Mouse (Mus musculus) midbrain, postnatal 0 days (tissue): ENCODE results near the gene Vav1. TPM values are rescaled to one million over a fixed set of nuclear protein-coding genes. Genes with fewer than 3 reads are reported as not detected.
"Not testable (repeated sequence)": the region's sequence is repeated elsewhere in the genome, so short reads cannot be mapped to it uniquely, and the experiment has no call there.

Experiments used
- ATAC-seq: fragments of 200-750 bp; cut with Nextera tagmentation; 2 replicates; pipeline ENCODE4 v1.8.0; 2017; ENCODE audit warnings: moderate number of reproducible peaks, mild to moderate bottlenecking, moderate TSS enrichment, moderate library complexity; ENCODE audit not compliant: low FRiP score
- DNase-seq: peaks from one replicate; pipeline ENCODE4 v3.0.0-alpha.2; 2015; ENCODE audit warnings: low spot score
- H3K27ac ChIP-seq: fragments of 300-500 bp; sonication (generic); 2 replicates; pipeline ENCODE4 v1.5.1; 2014; ENCODE audit warnings: low read depth, mild to moderate bottlenecking, low read length, mixed read lengths
- H3K27me3 ChIP-seq: fragments of 300-500 bp; sonication (generic); 2 replicates; pipeline ENCODE4 v1.6.1; 2014; ENCODE audit warnings: low read length, control low read depth, mixed read lengths; ENCODE audit not compliant: insufficient read depth
- H3K36me3 ChIP-seq: fragments of 300-500 bp; sonication (generic); 2 replicates; pipeline ENCODE4 v1.6.1; 2014; ENCODE audit warnings: low read length, control low read depth, mixed read lengths; ENCODE audit not compliant: insufficient read depth
- H3K4me1 ChIP-seq: fragments of 300-500 bp; sonication (generic); 2 replicates; pipeline ENCODE4 v1.6.1; 2014; ENCODE audit warnings: mild to moderate bottlenecking, control low read depth, antibody characterized with exemption, low read length, mixed read lengths; ENCODE audit not compliant: insufficient read depth
- H3K4me2 ChIP-seq: fragments of 300-500 bp; sonication (generic); 2 replicates; pipeline ENCODE4 v1.6.1; 2014; ENCODE audit warnings: low read depth, mild to moderate bottlenecking, low read length, mixed read lengths; ENCODE audit not compliant: poor library complexity, severe bottlenecking
- H3K4me3 ChIP-seq: fragments of 300-500 bp; sonication (generic); 2 replicates; pipeline ENCODE4 v1.5.1; 2014; ENCODE audit warnings: low read depth, mild to moderate bottlenecking, low read length, moderate library complexity
- H3K9ac ChIP-seq: fragments of 300-500 bp; sonication (generic); replicated peaks from 2 replicates; pipeline ENCODE4 v1.6.1; 2014; ENCODE audit warnings: mild to moderate bottlenecking, low read length, moderate library complexity, mixed read lengths; ENCODE audit not compliant: poor library complexity, severe bottlenecking
- H3K9me3 ChIP-seq: fragments of 300-500 bp; sonication (generic); 2 replicates; pipeline ENCODE4 v1.6.1; 2016; ENCODE audit warnings: low read length, control low read depth
- CTCF ChIP-seq: IDR thresholded peaks from 2 replicates; pipeline ENCODE4 v1.5.1; 2016; ENCODE audit warnings: antibody characterized with exemption, mild to moderate bottlenecking
- WGBS: fragments of 180-500 bp; shearing (Covaris S2); extraction: QIAGEN DNeasy Blood & Tissue Kit; methylation state at CpG from one replicate; pipeline ENCODE4 v1.1.7; 2014; 5-methylcytosine and 5-hydroxymethylcytosine counted together
- polyA plus RNA-seq: library from polyadenylated mRNA; unstranded; fragments of >200 nt; fragmentation: Nextera tagmentation; extraction: Ambion mirVana; gene quantifications from 2 replicates; pipeline ENCODE4 v1.2.1, GENCODE M21; 2015
- total RNA-seq: library from RNA; depleted of rRNA; stranded (reverse); fragments of >200 nt; gene quantifications from 2 replicates; pipeline ENCODE4 v1.2.3, GENCODE M21; 2014

Gene Vav1
- total and polyA plus RNA-seq, 2 experiments from 2014 or later: 1.7 to 2.7 TPM

DNA sequence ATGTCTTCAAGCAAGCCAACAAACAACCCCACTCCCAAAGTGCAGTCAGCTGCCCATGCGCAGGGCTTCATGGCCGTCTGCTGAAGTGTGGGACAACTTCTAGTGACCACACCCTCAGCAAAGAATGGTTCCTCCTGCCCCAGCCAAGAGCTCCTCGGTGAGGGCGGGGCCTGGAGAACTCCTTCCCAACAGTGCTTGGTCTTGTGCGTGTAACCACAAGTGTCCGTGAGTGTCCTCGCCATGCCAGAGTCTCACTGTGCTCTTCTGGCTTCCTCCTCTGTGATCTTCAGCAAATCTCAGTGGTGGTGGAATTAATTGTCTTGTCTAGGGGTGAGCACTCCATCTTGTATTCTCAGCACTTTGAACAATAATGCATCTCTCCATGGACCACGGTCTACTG lies 52.1 kb downstream of the Vav1 start:
- H3K27me3 ChIP-seq: no peaks in the 10 kb centered on the region; the same call in 1 of the 2 replicates
- no peaks in the 10 kb centered on the region for H3K36me3 ChIP-seq
- ATAC-seq: no peak
- H3K4me1 ChIP-seq: no peaks in the 10 kb centered on the region
- no peaks in the 10 kb centered on the region for H3K9me3 ChIP-seq
- H3K9ac ChIP-seq: no peak overlapping the region
- no peak overlapping the region for H3K27ac ChIP-seq
- WGBS: 94% methylated on average over 8 of the region's 8 CpGs
- no peak overlapping the region for H3K4me2 ChIP-seq
- H3K4me3 ChIP-seq: no peak overlapping the region
- TF ChIP-seq CTCF: no peak
- no peak for DNase-seq

DNA sequence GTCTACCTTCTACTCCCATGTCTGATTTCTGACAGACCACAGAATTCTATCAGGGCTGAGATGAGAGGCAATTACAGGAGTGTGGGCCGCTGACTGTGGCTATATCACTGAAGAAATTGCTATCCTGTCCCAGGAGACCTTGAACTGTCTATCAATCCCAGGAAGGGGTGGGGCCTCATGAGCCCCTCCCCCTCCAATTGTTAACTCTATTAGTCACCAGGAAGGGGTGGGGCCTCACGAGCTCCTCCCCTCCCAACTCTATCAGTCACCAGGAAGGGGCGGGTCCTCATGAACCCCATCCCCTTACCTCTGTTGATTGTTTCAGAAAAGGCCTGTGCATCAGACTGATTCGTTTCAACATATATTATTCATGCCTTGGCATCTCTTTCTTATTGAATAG lies 53.3 kb downstream of the Vav1 start:
- no peak overlapping the region for H3K27ac ChIP-seq
- no peak overlapping the region for H3K9ac ChIP-seq
- no peak for DNase-seq
- H3K27me3 ChIP-seq: no peaks in the 10 kb centered on the region; the same call in 1 of the 2 replicates
- no peak overlapping the region for H3K4me3 ChIP-seq
- TF ChIP-seq CTCF: no peak
- H3K36me3 ChIP-seq: no peaks in the 10 kb centered on the region
- H3K4me1 ChIP-seq: no peaks in the 10 kb centered on the region
- H3K4me2 ChIP-seq: no peak overlapping the region
- H3K9me3 ChIP-seq: no peaks in the 10 kb centered on the region
- ATAC-seq: no peak
- WGBS: 85% methylated on average over 4 of the region's 4 CpGs

DNA sequence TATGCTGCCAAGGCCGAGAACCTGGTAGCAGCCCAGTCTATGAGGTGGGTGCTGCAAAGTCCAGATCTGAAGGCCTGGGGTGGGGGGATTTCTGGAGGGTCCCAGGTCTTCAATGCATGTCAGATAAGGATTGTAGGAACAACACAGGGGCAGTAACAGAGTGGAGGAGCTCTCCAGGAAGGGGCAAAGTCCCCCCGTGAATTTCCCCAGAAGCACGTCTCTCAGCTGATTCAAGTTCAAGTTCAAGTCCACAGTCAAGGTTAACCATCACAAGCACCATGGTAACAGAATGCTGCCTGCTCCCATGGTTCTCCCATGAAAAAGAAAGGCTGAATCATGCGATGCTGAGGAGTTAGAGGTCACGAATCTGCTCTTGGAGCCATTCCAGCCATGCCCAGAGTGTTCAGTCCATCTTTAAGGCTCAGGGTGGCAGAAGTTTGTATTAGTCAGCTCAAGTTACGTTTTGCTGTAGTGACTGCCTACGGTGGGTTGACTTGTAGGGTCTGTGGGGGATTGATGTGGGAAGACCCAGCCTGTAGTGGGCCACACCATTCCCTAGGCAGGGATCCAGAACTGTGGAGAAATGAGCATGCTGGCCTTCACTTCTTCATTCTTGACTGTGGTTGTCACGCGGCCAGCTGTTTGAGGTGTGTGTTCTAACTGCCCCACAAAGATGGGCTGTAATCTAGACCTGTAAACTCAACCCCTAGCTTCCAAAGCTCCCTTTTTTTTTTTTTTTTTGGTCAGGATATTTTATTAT lies 55.3 kb downstream of the Vav1 start:
- no peak overlapping the region for H3K4me3 ChIP-seq
- no peaks in the 10 kb centered on the region; the same call in 1 of the 2 replicates for H3K27me3 ChIP-seq
- no peak for DNase-seq
- H3K9me3 ChIP-seq: no peaks in the 10 kb centered on the region
- no peak for TF ChIP-seq CTCF
- 75% methylated on average over 9 of the region's 9 CpGs for WGBS
- no peak overlapping the region for H3K27ac ChIP-seq
- ATAC-seq: no peak
- no peaks in the 10 kb centered on the region for H3K36me3 ChIP-seq
- H3K9ac ChIP-seq: no peak overlapping the region
- H3K4me1 ChIP-seq: no peaks in the 10 kb centered on the region
- H3K4me2 ChIP-seq: 0 out of 2 replicates have a peak overlapping the region, but pooled peaks have one; percentile 0

DNA sequence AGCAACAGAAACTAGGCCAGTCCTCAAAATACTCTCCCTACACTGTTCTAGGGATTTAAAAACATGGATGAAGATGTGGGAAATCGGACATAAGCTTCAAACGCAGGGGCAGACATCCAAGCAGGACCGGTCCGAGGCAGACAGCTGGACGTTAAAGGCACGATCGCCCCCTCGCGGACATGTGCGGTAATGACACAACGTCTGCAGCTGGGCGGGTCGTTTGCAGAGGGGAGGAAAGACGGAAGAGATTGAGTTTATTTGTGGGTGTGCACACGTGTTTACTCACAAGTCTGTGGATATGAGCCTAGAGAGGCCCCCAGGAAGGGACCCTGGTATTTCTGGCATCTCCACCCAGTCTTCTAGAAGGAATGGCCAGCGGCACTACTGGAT lies 55.9 kb downstream of the Vav1 start:
- DNase-seq: peak; percentile 77
- Histone ChIP-seq H3K9ac (no peak overlapping the region), H3K4me2 (0 out of 2 replicates have a peak overlapping the region, but pooled peaks have one; percentile 0), H3K36me3 (no peaks in the 10 kb centered on the region), H3K4me3 (no peak overlapping the region), H3K27me3 (no peaks in the 10 kb centered on the region; the same call in 1 of the 2 replicates), H3K27ac (no peak overlapping the region), H3K4me1 (no peaks in the 10 kb centered on the region), H3K9me3 (no peaks in the 10 kb centered on the region)
- peak; percentile 91 for TF ChIP-seq CTCF
- 7% methylated on average over 16 of the region's 16 CpGs for WGBS
- 0 out of 2 replicates have a peak, but pooled peaks have one; percentile 4 for ATAC-seq

DNA sequence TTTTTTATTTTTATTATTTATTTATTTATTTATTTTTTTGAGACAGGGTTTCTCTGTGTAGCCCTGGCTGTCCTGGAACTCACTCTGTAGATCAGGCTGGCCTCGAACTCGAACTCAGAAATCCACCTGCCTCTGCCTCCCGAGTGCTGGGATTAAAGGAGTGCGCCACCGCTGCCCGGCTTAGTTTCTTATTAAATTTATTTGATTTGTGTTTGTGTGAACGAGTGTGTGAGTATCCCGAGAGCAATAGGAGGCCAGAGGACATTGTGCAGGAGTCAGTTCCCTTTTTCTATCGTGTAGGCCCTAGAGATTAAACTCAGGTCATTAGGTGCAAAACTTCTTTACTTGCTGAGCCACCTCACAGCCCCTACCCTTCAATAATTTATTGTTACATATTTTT lies 56.3 kb downstream of the Vav1 start:
- H3K27ac ChIP-seq, H3K9me3 ChIP-seq, H3K9ac ChIP-seq, H3K27me3 ChIP-seq, DNase-seq, H3K4me1 ChIP-seq, H3K36me3 ChIP-seq, H3K4me3 ChIP-seq, ATAC-seq, H3K4me2 ChIP-seq: not testable (repeated sequence)
- WGBS: 73% methylated on average over 9 of the region's 9 CpGs

DNA sequence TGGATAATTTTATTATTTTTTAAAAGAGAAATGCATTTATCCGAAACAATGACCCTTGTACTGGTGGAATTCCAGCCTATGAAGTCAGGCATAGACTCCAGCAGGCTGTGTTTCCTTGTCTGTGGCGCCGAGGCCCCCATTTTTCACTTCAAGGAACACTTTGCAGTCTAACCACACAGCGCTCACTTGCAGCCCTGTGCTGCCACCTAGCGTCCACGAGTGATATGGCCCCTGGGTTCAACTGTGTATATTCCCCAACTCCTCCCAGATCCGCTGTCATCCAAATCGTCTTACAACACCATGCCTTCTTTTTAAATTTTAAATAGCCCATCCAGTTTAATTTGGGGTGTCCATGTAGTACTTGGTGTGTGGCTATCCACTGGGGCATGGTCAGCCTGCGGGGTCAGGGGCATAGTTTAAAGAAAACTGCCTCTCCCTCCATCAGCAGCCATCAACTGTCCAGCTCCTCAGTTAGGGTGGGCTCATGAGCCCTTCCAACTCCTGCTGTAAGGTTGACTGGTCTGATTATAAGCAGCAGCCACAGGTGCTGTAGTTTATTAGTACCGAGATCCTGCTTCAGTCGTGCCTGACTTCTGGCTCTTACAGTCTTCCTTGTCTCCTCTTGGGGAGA lies 56.9 kb downstream of the Vav1 start:
- Histone ChIP-seq H3K4me1 (no peaks in the 10 kb centered on the region), H3K36me3 (no peaks in the 10 kb centered on the region), H3K4me3 (no peak overlapping the region), H3K9ac (no peak overlapping the region), H3K27ac (no peak overlapping the region), H3K9me3 (no peaks in the 10 kb centered on the region), H3K27me3 (no peaks in the 10 kb centered on the region; the same call in 1 of the 2 replicates), H3K4me2 (peak overlapping the region; percentile 19; the same call in 1 of the 2 replicates)
- WGBS: 11% methylated on average over 11 of the region's 11 CpGs
- peak; percentile 97 for TF ChIP-seq CTCF
- DNase-seq (peak; percentile 91), ATAC-seq (peak; percentile 84)
